8 mouse cellular contexts compared by ENCODE assay signal in the genomic region with DNA sequence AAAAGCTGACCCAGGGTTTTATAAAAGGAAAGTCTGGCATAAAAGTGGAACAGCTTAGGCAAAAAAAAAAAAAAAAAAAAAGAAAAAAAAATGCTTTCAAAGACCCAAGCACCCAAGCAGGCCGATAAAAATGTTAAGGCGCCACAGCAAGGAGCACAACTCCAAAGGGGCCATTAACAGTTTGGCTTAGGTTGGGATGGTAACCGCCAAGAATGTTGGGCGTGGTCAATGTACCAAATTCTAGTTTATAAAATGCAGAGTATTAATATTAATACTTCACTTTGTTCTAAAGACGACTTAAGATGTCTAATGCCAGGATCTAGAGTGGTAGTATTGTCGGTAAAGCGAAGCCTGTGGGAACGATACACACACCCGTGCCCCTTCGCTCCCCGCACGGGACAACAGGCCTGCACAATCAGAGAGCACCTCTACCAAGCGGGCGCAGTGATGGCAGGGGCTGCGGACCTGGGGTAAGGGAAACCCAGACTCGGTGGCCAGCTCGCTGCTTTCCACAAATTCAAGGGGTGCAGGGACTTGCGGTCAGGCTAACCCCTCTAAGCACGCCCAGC. TPM values are rescaled to one million over a fixed set of nuclear protein-coding genes. Genes with fewer than 3 reads are reported as not detected.
A peak's percentile ranks its signal among the peaks of the same experiment; 100 is the strongest.
DNase-seq lines count a peak whose midpoint lies in the region; ATAC-seq and TF ChIP-seq lines count a peak whose summit lies in the region.

No protein-coding gene starts in this region.

- 1% methylated on average over 19 of the region's 19 CpGs for WGBS in forebrain, embryonic 11.5 days
- WGBS in limb, embryonic 13.5 days: 3% methylated on average over 19 of the region's 19 CpGs
- WGBS in neural tube, embryonic 14.5 days: 2% methylated on average over 19 of the region's 19 CpGs

- peak overlapping the region; percentile 98 for H3K27ac ChIP-seq in gastrocnemius, adult 2 months
- H3K27ac ChIP-seq in forebrain, embryonic 11.5 days (ENCODE audit: low read depth, low read length): 0 out of 2 replicates have a peak overlapping the region, but pooled peaks have one; percentile 28
- peak overlapping the region; percentile 97 for H3K27ac ChIP-seq in limb, embryonic 13.5 days
- H3K27ac ChIP-seq in neural tube, embryonic 14.5 days (ENCODE audit: low read depth, low read length): peak overlapping the region; percentile 95; the same call in 1 of the 2 replicates

- H3K36me3 ChIP-seq in forebrain, embryonic 11.5 days (ENCODE audit: control insufficient read depth, insufficient read depth, low read length): no peaks in the 10 kb centered on the region
- H3K36me3 ChIP-seq in limb, embryonic 13.5 days: no peaks in the 10 kb centered on the region
- H3K36me3 ChIP-seq in neural tube, embryonic 14.5 days (ENCODE audit: control insufficient read depth, insufficient read depth, low read length): no peaks in the 10 kb centered on the region

- TF ChIP-seq CTCF in gastrocnemius, adult 2 months (IDR thresholded peaks at IDR 0.05): no peak

- intact Hi-C loops in gastrocnemius, adult 2 months (cut with DNase I): loop anchor here (5.0 kb wide), 3 partner anchors 33 to 258 kb away; partner anchors contain the start of genes Efcab9 and Stk10

- peak; percentile 11 for ATAC-seq in CD4-positive, CD25-positive, alpha-beta regulatory T cell, adult 4 months
- no peak for ATAC-seq in forebrain, embryonic 11.5 days (replicated peaks; ENCODE audit: low FRiP score)
- peak; percentile 24; the same call in 1 of the 2 replicates for ATAC-seq in limb, embryonic 13.5 days (ENCODE audit: low FRiP score, low read depth)
- peak; percentile 38 for ATAC-seq in neural tube, embryonic 14.5 days (ENCODE audit: low read depth)

- H3K27me3 ChIP-seq in forebrain, embryonic 11.5 days (ENCODE audit: control insufficient read depth, insufficient read depth, low read length): no peaks in the 10 kb centered on the region
- no peaks in the 10 kb centered on the region for H3K27me3 ChIP-seq in limb, embryonic 13.5 days
- no peaks in the 10 kb centered on the region for H3K27me3 ChIP-seq in neural tube, embryonic 14.5 days (ENCODE audit: control insufficient read depth, insufficient read depth, low read length)

- H3K4me3 ChIP-seq in gastrocnemius, adult 2 months: peak overlapping the region; percentile 87
- H3K4me3 ChIP-seq in forebrain, embryonic 11.5 days (ENCODE audit: low read depth, low read length): peak overlapping the region; percentile 72
- peak overlapping the region; percentile 83 for H3K4me3 ChIP-seq in limb, embryonic 13.5 days
- peak overlapping the region; percentile 92 for H3K4me3 ChIP-seq in neural tube, embryonic 14.5 days (ENCODE audit: low read depth, low read length)

- peak overlapping the region; percentile 97 for H3K9ac ChIP-seq in forebrain, embryonic 11.5 days (ENCODE audit: low read length)
- H3K9ac ChIP-seq in limb, embryonic 13.5 days: peak overlapping the region; percentile 90
- H3K9ac ChIP-seq in neural tube, embryonic 14.5 days (replicated peaks; ENCODE audit: low read depth, low read length): peak overlapping the region; percentile 92

- DNase-seq in gastrocnemius, adult 2 months: peak; percentile 43
- DNase-seq in gastrocnemius, postnatal 10 days: no peak
- DNase-seq in forebrain, embryonic 11.5 days (ENCODE audit: low spot score): no peak
- DNase-seq in B cell, adult 2 months: no peak
- no peak for DNase-seq in spleen, postnatal 4 days (ENCODE audit: low spot score in 2 of 2)

- H3K9me3 ChIP-seq in forebrain, embryonic 11.5 days (ENCODE audit: control insufficient read depth, low read length): no peaks in the 10 kb centered on the region
- no peaks in the 10 kb centered on the region for H3K9me3 ChIP-seq in limb, embryonic 13.5 days
- H3K9me3 ChIP-seq in neural tube, embryonic 14.5 days (ENCODE audit: control insufficient read depth, low read length): no peaks in the 10 kb centered on the region

- no peaks in the 10 kb centered on the region for H3K4me1 ChIP-seq in forebrain, embryonic 11.5 days (replicated peaks; ENCODE audit: control insufficient read depth, insufficient read depth, low read length)
- H3K4me1 ChIP-seq in limb, embryonic 13.5 days: peaks cover 31% of the 10 kb centered on the region
- peaks cover 9% of the 10 kb centered on the region for H3K4me1 ChIP-seq in neural tube, embryonic 14.5 days (ENCODE audit: control insufficient read depth, insufficient read depth, low read length)

- H3K4me2 ChIP-seq in forebrain, embryonic 11.5 days (ENCODE audit: low read depth, low read length, severe bottlenecking): peak overlapping the region; percentile 78
- H3K4me2 ChIP-seq in limb, embryonic 13.5 days (replicated peaks): peak overlapping the region; percentile 85
- peak overlapping the region; percentile 86 for H3K4me2 ChIP-seq in neural tube, embryonic 14.5 days (ENCODE audit: low read depth, low read length)

RNA-seq across cellular contexts. Expression of gene Ubtd2, which starts 0.9 kb away (rescaled TPM):
- 10 to 100 TPM in 1 of 2 experiments, 1 to 10 TPM in 1; 9.3 to 12.1 TPM for total RNA-seq in gastrocnemius, adult 2 months (2021)
- total RNA-seq in gastrocnemius, postnatal 10 days (2021): 10 to 100 TPM; 30.2 to 34.5 TPM
- polyA plus RNA-seq in CD4-positive, CD25-positive, alpha-beta regulatory T cell, adult 4 months (2017; shearing (Covaris generic)): 1 to 10 TPM; 1.8 to 4.9 TPM
- polyA plus RNA-seq in forebrain, embryonic 11.5 days (2014; fragmentation: Nextera tagmentation; extraction: Ambion mirVana): 72.2 and 79.6 TPM in 2 replicates
- polyA plus RNA-seq in limb, embryonic 13.5 days (2015; fragmentation: Nextera tagmentation; extraction: Ambion mirVana): 96.4 and 97.3 TPM in 2 replicates
- 52.5 and 55.5 TPM in 2 replicates for polyA plus RNA-seq in neural tube, embryonic 14.5 days (2014; fragmentation: Nextera tagmentation; extraction: Ambion mirVana)

Comparison
In these comparisons a context has a peak if more than half of its experiments do, and no peak if none do; other contexts are left out.
1. H3K27ac ChIP-seq: peak in every context shown above with its lines; median percentile 98 in gastrocnemius, adult 2 months; 97 in limb, embryonic 13.5 days; 95 in neural tube, embryonic 14.5 days; 28 in forebrain, embryonic 11.5 days.